Mouse (Mus musculus): ENCODE data around the gene Ncoa3. TPM values are rescaled to one million over a fixed set of nuclear protein-coding genes. Genes with fewer than 3 reads are reported as not detected.

Gene Ncoa3
- polyA plus RNA-seq, 1 experiment from 2014 or later = 17.4 TPM

GRCm38 (mm10) chr2:166030256-166030995, 38.0 kb downstream of the Ncoa3 start:
- Histone ChIP-seq H3K27ac (ENCODE audit: low read depth, low read length) (peak overlapping the region; percentile 55), H3K4me1 (replicated peaks; ENCODE audit: control insufficient read depth, insufficient read depth, low read length) (peaks cover 11% of the 10 kb centered on the region), H3K27me3 (ENCODE audit: control insufficient read depth, insufficient read depth, low read length) (no peaks in the 10 kb centered on the region), H3K4me2 (ENCODE audit: low read depth, low read length, severe bottlenecking) (peak overlapping the region; percentile 26), H3K9me3 (ENCODE audit: control insufficient read depth, low read length) (no peaks in the 10 kb centered on the region), H3K4me3 (ENCODE audit: low read depth, low read length) (no peak overlapping the region), H3K9ac (ENCODE audit: low read length) (no peak overlapping the region; the same call in 1 of the 2 replicates), H3K36me3 (ENCODE audit: control insufficient read depth, insufficient read depth, low read length) (no peaks in the 10 kb centered on the region)
- DNase-seq (ENCODE audit: low spot score) = no peak
- WGBS = 11% methylated on average over 13 of the region's 13 CpGs
- ATAC-seq (replicated peaks; ENCODE audit: low FRiP score) = no peak

- DNase-seq (ENCODE audit: low spot score) = peak; percentile 63
- H3K4me2 ChIP-seq (ENCODE audit: low read depth, low read length, severe bottlenecking) = peak overlapping the region; percentile 26; the same call in 1 of the 2 replicates
- H3K4me1 ChIP-seq (replicated peaks; ENCODE audit: control insufficient read depth, insufficient read depth, low read length) = peaks cover 11% of the 10 kb centered on the region
- 34% methylated on average over 7 of the region's 7 CpGs for WGBS
- H3K36me3 ChIP-seq (ENCODE audit: control insufficient read depth, insufficient read depth, low read length) = no peaks in the 10 kb centered on the region
- peak overlapping the region; percentile 23; the same call in 1 of the 2 replicates for H3K9ac ChIP-seq (ENCODE audit: low read length)
- no peaks in the 10 kb centered on the region for H3K9me3 ChIP-seq (ENCODE audit: control insufficient read depth, low read length)
- 0 out of 2 replicates have a peak, but pooled peaks have one; percentile 24 for ATAC-seq (replicated peaks; ENCODE audit: low FRiP score)
- H3K4me3 ChIP-seq (ENCODE audit: low read depth, low read length) = no peak overlapping the region
- H3K27ac ChIP-seq (ENCODE audit: low read depth, low read length) = no peak overlapping the region
- H3K27me3 ChIP-seq (ENCODE audit: control insufficient read depth, insufficient read depth, low read length) = no peaks in the 10 kb centered on the region
These were observed 38.9 kb downstream of the Ncoa3 start for GRCm38 (mm10) chr2:166031120-166031929.

DNA sequence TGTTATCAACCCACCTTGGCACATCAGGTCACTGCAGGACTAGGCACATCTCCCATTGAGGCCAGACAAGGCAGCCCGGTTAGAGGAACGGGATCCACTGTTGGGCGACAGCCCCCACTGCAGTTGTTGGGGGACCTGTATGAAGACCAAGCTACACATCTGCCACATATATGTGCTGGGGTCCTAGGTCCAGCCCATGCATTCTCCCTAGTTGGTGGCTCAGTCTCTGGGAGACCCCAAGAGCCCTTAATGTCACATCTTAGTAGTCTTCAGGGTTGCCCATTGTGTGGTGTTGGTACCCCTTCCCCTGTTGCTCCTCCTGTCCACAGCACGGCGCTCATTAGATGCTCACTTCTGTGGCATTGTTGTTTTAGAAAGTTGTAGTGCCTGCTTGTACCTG, 40.2 kb downstream of the Ncoa3 start:
- DNase-seq (ENCODE audit: low spot score) (no peak), ATAC-seq (replicated peaks; ENCODE audit: low FRiP score) (no peak)
- H3K27ac ChIP-seq (ENCODE audit: low read depth, low read length) = no peak overlapping the region
- no peak overlapping the region for H3K4me3 ChIP-seq (ENCODE audit: low read depth, low read length)
- H3K36me3 ChIP-seq (ENCODE audit: control insufficient read depth, insufficient read depth, low read length) = no peaks in the 10 kb centered on the region
- H3K9me3 ChIP-seq (ENCODE audit: control insufficient read depth, low read length) = no peaks in the 10 kb centered on the region
- H3K4me2 ChIP-seq (ENCODE audit: low read depth, low read length, severe bottlenecking) = no peak overlapping the region
- H3K9ac ChIP-seq (ENCODE audit: low read length) = no peak overlapping the region
- WGBS = 95% methylated on average over 5 of the region's 5 CpGs
- H3K27me3 ChIP-seq (ENCODE audit: control insufficient read depth, insufficient read depth, low read length) = no peaks in the 10 kb centered on the region
- H3K4me1 ChIP-seq (replicated peaks; ENCODE audit: control insufficient read depth, insufficient read depth, low read length) = peaks cover 11% of the 10 kb centered on the region

DNA sequence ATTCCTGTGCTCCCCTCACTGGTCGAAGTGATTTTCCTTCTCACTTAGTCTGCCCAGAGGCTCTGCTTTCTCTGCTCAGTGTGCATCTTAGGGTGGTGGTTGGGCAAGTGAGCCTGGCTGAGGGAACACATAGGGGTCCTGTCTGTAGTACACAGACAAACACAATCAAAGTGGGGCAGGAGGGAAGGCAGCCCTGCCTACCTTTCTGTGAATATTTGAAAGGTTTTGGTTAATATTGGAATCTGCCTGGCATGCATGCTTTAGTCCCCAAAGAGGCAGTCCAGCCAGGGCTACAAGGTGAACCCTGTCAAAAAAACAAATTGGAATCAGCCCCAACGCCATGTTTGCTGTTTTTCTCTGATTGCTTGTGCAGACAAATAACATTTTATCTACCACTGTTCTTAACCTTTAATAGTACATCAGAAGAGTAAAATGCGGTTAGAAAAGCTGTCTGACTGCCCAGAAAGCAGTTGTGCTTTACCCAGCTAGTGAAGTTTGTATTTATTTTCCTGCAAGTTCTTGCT, 42.6 kb downstream of the Ncoa3 start:
- Histone ChIP-seq H3K9me3 (ENCODE audit: control insufficient read depth, low read length) (no peaks in the 10 kb centered on the region), H3K27me3 (ENCODE audit: control insufficient read depth, insufficient read depth, low read length) (no peaks in the 10 kb centered on the region), H3K36me3 (ENCODE audit: control insufficient read depth, insufficient read depth, low read length) (no peaks in the 10 kb centered on the region), H3K9ac (ENCODE audit: low read length) (no peak overlapping the region), H3K27ac (ENCODE audit: low read depth, low read length) (no peak overlapping the region), H3K4me3 (ENCODE audit: low read depth, low read length) (no peak overlapping the region), H3K4me2 (ENCODE audit: low read depth, low read length, severe bottlenecking) (no peak overlapping the region), H3K4me1 (replicated peaks; ENCODE audit: control insufficient read depth, insufficient read depth, low read length) (peaks cover 11% of the 10 kb centered on the region)
- DNase-seq (ENCODE audit: low spot score) (no peak), ATAC-seq (replicated peaks; ENCODE audit: low FRiP score) (no peak)
- 80% methylated on average over 3 of the region's 3 CpGs for WGBS

- no peaks in the 10 kb centered on the region for H3K27me3 ChIP-seq (ENCODE audit: control insufficient read depth, insufficient read depth, low read length)
- ATAC-seq (replicated peaks; ENCODE audit: low FRiP score) (no peak), DNase-seq (ENCODE audit: low spot score) (peak; percentile 63)
- no peaks in the 10 kb centered on the region for H3K9me3 ChIP-seq (ENCODE audit: control insufficient read depth, low read length)
- H3K9ac ChIP-seq (ENCODE audit: low read length) = no peak overlapping the region
- no peak overlapping the region for H3K27ac ChIP-seq (ENCODE audit: low read depth, low read length)
- WGBS = 59% methylated on average over 3 of the region's 3 CpGs
- no peak overlapping the region for H3K4me2 ChIP-seq (ENCODE audit: low read depth, low read length, severe bottlenecking)
- H3K4me1 ChIP-seq (replicated peaks; ENCODE audit: control insufficient read depth, insufficient read depth, low read length) = peaks cover 6% of the 10 kb centered on the region
- H3K4me3 ChIP-seq (ENCODE audit: low read depth, low read length) = no peak overlapping the region
- H3K36me3 ChIP-seq (ENCODE audit: control insufficient read depth, insufficient read depth, low read length) = no peaks in the 10 kb centered on the region
These were observed 43.3 kb downstream of the Ncoa3 start for GRCm38 (mm10) chr2:166035725-166036124.

GRCm38 (mm10) chr2:166039681-166040080, 47.2 kb downstream of the Ncoa3 start:
- no peak overlapping the region for H3K27ac ChIP-seq (ENCODE audit: low read depth, low read length)
- H3K36me3 ChIP-seq (ENCODE audit: control insufficient read depth, insufficient read depth, low read length) = no peaks in the 10 kb centered on the region
- no peak for ATAC-seq (replicated peaks; ENCODE audit: low FRiP score)
- no peak overlapping the region for H3K9ac ChIP-seq (ENCODE audit: low read length)
- DNase-seq (ENCODE audit: low spot score) = no peak
- no peak overlapping the region for H3K4me2 ChIP-seq (ENCODE audit: low read depth, low read length, severe bottlenecking)
- no peak overlapping the region for H3K4me3 ChIP-seq (ENCODE audit: low read depth, low read length)
- 90% methylated on average over 4 of the region's 4 CpGs for WGBS
- no peaks in the 10 kb centered on the region for H3K9me3 ChIP-seq (ENCODE audit: control insufficient read depth, low read length)
- no peaks in the 10 kb centered on the region for H3K4me1 ChIP-seq (replicated peaks; ENCODE audit: control insufficient read depth, insufficient read depth, low read length)
- no peaks in the 10 kb centered on the region for H3K27me3 ChIP-seq (ENCODE audit: control insufficient read depth, insufficient read depth, low read length)

DNA sequence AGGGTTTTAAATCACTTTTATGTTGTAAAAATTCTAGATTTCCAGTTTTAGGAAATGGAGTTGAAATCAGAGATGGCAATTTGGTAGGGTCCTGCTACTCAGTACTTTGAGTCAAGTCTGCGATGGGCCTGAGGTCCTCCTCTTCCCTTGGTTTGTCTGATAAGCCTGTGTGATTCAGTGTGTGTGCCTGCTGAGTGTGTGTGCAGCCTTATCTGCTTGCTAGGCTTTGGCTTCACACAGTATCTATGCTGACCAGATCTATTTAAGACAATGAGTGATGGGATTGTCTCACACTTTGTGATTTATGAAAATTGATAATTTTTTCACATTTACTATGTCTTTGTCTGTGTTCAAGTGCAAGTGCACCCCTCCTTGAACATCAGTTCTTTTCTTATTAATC, 50.1 kb downstream of the Ncoa3 start:
- Histone ChIP-seq H3K9me3 (ENCODE audit: control insufficient read depth, low read length) (no peaks in the 10 kb centered on the region), H3K9ac (ENCODE audit: low read length) (no peak overlapping the region), H3K27ac (ENCODE audit: low read depth, low read length) (no peak overlapping the region), H3K36me3 (ENCODE audit: control insufficient read depth, insufficient read depth, low read length) (no peaks in the 10 kb centered on the region), H3K27me3 (ENCODE audit: control insufficient read depth, insufficient read depth, low read length) (no peaks in the 10 kb centered on the region), H3K4me2 (ENCODE audit: low read depth, low read length, severe bottlenecking) (no peak overlapping the region), H3K4me1 (replicated peaks; ENCODE audit: control insufficient read depth, insufficient read depth, low read length) (no peaks in the 10 kb centered on the region), H3K4me3 (ENCODE audit: low read depth, low read length) (no peak overlapping the region)
- WGBS = 93% methylated on average over 1 of the region's 1 CpGs
- ATAC-seq (replicated peaks; ENCODE audit: low FRiP score) (no peak), DNase-seq (ENCODE audit: low spot score) (no peak)

GRCm38 (mm10) chr2:166045006-166045405, 52.6 kb downstream of the Ncoa3 start:
- WGBS = 87% methylated on average over 2 of the region's 2 CpGs
- ATAC-seq (replicated peaks; ENCODE audit: low FRiP score) (no peak), DNase-seq (ENCODE audit: low spot score) (no peak)
- no peak overlapping the region for H3K4me2 ChIP-seq (ENCODE audit: low read depth, low read length, severe bottlenecking)
- no peaks in the 10 kb centered on the region for H3K27me3 ChIP-seq (ENCODE audit: control insufficient read depth, insufficient read depth, low read length)
- H3K36me3 ChIP-seq (ENCODE audit: control insufficient read depth, insufficient read depth, low read length) = no peaks in the 10 kb centered on the region; the same call in 1 of the 2 replicates
- H3K9ac ChIP-seq (ENCODE audit: low read length) = no peak overlapping the region
- H3K4me1 ChIP-seq (replicated peaks; ENCODE audit: control insufficient read depth, insufficient read depth, low read length) = no peaks in the 10 kb centered on the region
- no peaks in the 10 kb centered on the region for H3K9me3 ChIP-seq (ENCODE audit: control insufficient read depth, low read length)
- no peak overlapping the region for H3K27ac ChIP-seq (ENCODE audit: low read depth, low read length)
- no peak overlapping the region for H3K4me3 ChIP-seq (ENCODE audit: low read depth, low read length)
